Mouse (Mus musculus): ENCODE results near the gene Sema5a.

DNA sequence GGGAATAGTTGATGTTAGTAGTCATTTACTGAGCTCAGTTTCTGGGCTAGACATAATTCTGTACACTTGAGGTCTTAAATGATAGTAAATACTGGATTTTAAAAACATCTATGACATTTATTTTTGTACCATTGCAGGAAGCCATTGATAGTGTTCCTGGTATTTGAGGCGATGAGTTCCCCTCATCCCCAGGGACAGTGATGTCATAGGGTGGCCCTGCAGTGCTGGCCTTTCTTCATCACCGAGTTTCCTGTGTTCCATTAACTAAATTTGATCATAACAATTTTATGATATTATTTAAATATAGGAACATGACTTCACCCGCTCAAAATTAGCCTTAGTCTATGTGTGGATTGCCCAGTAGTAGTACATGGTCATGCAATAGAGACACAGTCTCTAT, 41.7 kb downstream of the Sema5a start:
- TF ChIP-seq CTCF (IDR thresholded peaks at IDR 0.05; ENCODE audit: control insufficient read depth, insufficient read depth, insufficient read length) (no peak), CEBPB (IDR thresholded peaks at IDR 0.05; ENCODE audit: low read depth) (no peak)
